Mouse (Mus musculus): ENCODE data around the gene Elovl5. TPM values are rescaled to one million over a fixed set of nuclear protein-coding genes. Genes with fewer than 3 reads are reported as not detected.

Elovl5 gene
- polyA plus RNA-seq (2012), result 6.4 and 11.2 TPM in 2 replicates

- no peak for TF ChIP-seq GATA1 (IDR thresholded peaks at IDR 0.05; ENCODE audit: low read length)
Observed at GRCm38 (mm10) chr9:77917074-77917621, at the start of gene Elovl5. Gene Elovl5 (plus strand): TSS chr9:77917364.

DNA sequence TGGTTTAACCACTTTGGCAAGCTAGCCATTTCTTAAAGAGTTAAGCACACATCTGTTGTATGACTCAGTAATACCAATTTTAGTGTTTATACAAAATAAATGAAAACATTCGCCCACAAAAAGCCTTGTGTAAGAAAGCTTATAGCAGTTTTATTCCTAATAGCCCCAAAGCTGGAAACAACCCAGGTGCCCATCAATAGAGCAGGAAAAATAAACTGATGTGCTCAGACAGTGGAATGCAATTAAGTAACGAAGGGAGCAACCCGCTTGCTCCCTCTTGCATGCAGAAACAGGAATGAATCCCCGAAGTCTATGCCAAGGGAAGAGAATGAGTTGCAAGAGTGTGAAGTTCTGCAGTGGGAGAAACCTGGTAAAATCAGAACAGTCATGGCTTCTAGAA, 25.7 kb upstream of the Elovl5 start:
- TF ChIP-seq GATA1 (IDR thresholded peaks at IDR 0.05; ENCODE audit: low read length), result no peak

DNA sequence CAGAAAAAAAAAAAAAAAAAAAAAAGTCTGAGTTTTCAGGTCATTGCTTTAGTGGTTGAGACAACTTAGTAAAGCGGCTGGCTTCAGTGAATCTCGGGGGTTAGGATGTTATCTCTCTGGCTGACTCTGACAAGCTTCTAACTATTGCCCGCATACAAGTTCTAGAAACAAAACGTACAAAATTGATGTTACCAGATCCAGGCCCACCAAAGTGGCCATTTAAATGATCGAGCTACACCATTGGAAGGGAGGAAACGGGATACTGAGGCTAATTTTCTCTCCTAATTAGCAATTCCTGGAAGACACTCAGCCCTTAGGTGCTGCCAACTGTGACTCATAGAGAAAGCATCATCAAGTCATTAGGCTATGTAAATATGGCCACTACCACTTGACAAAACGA, 18.6 kb upstream of the Elovl5 start:
- TF ChIP-seq GATA1 (IDR thresholded peaks at IDR 0.05; ENCODE audit: low read length), result no peak

DNA sequence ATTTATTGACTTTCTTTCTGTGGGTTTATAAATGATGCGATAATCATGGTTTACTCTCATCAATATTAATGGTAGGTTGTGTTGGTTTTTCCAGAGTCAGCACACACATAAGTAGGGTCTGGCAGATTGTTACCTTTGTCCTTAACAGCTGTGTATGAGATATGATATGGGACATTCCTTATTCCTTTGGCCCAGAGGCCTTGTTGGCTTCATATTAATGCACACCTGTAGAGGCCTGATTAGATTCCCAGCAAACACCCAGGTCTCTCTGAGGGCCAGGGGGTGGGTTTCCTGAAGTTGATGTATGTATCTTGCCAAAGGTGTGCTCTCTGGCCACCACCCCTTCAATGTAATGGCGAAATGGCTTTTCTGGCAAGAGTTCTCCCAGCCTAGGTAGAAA, 13.0 kb upstream of the Elovl5 start:
- TF ChIP-seq GATA1 (IDR thresholded peaks at IDR 0.05; ENCODE audit: low read length), result no peak

- TF ChIP-seq GATA1 (IDR thresholded peaks at IDR 0.05; ENCODE audit: low read length), result no peak
Observed at GRCm38 (mm10) chr9:77909572-77910269, 7.4 kb upstream of the Elovl5 start.

- TF ChIP-seq GATA1 (IDR thresholded peaks at IDR 0.05; ENCODE audit: low read length), result no peak
Observed at GRCm38 (mm10) chr9:77910270-77911240, 6.6 kb upstream of the Elovl5 start.

GRCm38 (mm10) chr9:77911508-77912229, 5.5 kb upstream of the Elovl5 start:
- TF ChIP-seq GATA1 (IDR thresholded peaks at IDR 0.05; ENCODE audit: low read length), result no peak

GRCm38 (mm10) chr9:77912246-77912645, 4.9 kb upstream of the Elovl5 start:
- no peak for TF ChIP-seq GATA1 (IDR thresholded peaks at IDR 0.05; ENCODE audit: low read length)

DNA sequence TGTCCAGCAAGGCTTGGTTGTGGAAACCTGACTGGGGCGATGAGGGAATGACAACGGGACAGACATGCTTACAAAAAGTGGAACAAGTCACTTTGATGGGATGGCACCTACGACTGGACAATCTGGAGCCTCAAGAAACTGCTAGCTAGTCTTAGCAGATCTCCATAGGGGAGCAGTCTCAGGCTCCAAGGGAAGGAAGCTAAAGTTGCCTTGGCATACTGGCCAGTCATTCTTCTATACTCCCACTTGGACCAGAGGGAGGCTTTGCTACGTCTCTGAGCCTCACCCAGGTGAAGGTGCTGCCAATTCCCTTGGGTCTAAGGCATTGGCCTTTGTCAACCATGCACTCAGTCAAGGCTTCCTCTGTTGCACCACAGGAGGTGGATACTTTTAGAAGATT, 2.5 kb upstream of the Elovl5 start:
- TF ChIP-seq GATA1 (IDR thresholded peaks at IDR 0.05; ENCODE audit: low read length), result no peak

- no peak for TF ChIP-seq GATA1 (IDR thresholded peaks at IDR 0.05; ENCODE audit: low read length)
Observed at GRCm38 (mm10) chr9:77915791-77916190, 1.4 kb upstream of the Elovl5 start.

DNA sequence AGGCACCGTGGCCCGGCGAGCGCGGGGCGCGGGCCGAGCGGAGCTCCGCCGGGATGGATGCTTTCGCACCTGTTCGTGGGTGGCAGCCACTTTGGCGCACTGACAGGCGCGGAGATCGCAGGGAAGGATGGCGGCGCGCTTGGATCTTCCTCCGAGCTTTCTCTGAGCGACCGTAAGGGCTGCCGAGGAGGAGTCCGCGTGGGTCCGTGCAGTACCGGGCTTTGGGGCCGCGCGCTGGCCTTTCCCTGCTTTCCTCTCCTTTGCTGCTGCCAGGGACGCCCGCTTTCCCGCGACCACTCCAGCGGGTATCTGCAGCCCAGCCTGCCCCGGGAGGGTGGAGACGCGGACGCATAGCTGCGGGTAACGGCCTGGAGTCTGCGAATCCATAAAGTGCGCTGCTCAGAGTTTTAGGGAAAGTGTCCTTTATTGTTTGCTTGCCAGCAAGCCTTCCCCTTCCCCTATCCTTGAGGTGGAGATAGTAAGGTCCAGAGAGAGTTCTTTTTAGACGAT, 513 bp downstream of the Elovl5 start:
- no peak for TF ChIP-seq GATA1 (IDR thresholded peaks at IDR 0.05; ENCODE audit: low read length)

GRCm38 (mm10) chr9:77918211-77918610, 1.0 kb downstream of the Elovl5 start:
- no peak for TF ChIP-seq GATA1 (IDR thresholded peaks at IDR 0.05; ENCODE audit: low read length)

DNA sequence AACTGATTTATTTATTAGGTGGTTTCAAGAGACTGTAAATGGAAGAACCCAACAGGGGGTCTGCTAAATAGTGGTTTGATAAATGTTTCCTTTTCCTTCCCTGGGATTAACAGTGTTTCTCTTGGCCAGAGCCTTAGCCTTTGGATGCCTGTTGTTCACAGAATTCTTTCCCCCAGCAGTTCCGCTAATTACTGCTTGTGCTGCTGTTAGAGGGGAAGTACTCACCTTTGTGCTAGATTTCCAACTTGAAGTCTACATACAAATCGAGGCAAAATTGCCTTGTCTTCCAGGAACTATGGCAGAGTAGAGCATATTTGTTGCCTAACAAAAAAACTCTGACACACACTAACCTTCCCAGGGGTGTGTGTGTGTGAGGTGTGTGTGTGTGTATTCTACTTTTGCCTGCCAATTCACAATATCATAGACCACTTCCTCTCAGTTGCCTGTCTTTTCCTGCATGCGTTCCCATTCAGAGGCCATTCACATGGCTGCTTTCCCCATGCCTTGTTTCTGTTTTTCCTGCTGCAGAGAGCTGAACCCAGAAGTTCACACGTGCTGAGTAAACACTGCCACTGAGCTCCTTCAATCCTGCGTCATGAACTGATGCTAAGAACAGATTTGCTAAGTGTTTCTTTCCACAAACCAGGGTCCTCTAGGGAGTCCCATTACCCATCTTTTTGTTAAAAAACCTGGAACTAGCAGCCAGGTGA, 2.0 kb downstream of the Elovl5 start:
- no peak for TF ChIP-seq GATA1 (IDR thresholded peaks at IDR 0.05; ENCODE audit: low read length)

DNA sequence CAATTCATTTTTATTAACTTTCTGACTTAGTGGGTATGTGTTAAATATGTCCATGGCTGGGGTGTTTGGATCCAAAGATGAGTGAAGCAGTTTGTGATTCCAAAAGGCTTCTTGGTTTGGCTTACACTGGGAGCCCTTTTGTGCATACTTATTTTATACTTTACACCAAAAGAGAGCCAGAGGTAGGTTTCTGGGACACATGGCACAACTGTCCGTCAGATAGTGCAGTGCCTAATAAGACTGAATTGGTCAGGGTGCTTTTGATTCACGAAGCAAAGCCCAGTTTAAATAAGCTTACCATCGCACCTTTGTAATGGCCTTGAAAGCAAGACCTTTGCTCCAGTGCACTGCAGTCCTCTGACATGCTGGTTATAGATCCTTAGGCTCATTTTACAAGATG, 3.3 kb downstream of the Elovl5 start:
- no peak for TF ChIP-seq GATA1 (IDR thresholded peaks at IDR 0.05; ENCODE audit: low read length)

Measured in G1E-ER4 (cell line).